Mouse (Mus musculus): ENCODE results near the gene Ptpn1.

The Ptpn1 gene

GRCm38 (mm10) chr2:168023763-168024402, 92.0 kb downstream of the Ptpn1 start:
- no peak for DNase-seq

- no peak for DNase-seq
Measured at GRCm38 (mm10) chr2:168025174-168025573, 93.3 kb downstream of the Ptpn1 start.

GRCm38 (mm10) chr2:168025882-168026281, 94.0 kb downstream of the Ptpn1 start:
- DNase-seq: no peak

- no peak for DNase-seq
Measured at GRCm38 (mm10) chr2:168026467-168026866, 94.6 kb downstream of the Ptpn1 start.

- no peak for DNase-seq
Measured at GRCm38 (mm10) chr2:168028376-168028775, 96.5 kb downstream of the Ptpn1 start.
